Mouse (Mus musculus) cortical plate, adult 2 months (tissue): ENCODE data around the gene Cbx1.

Experiments used
- CTCF ChIP-seq: fragments of 200-500 bp; IDR thresholded peaks from 2 replicates; pipeline ENCODE4 v1.5.1; 2011; ENCODE audit warnings: mild to moderate bottlenecking, control low read depth, low read length; ENCODE audit not compliant: insufficient read depth; ENCODE audit errors: extremely low read depth
- POLR2A ChIP-seq: fragments of 200-500 bp; IDR thresholded peaks from 2 replicates; pipeline ENCODE4 v1.6.1; 2011; ENCODE audit warnings: mild to moderate bottlenecking, low read length, control low read depth; ENCODE audit not compliant: insufficient read depth; ENCODE audit errors: extremely low read depth

GRCm38 (mm10) chr11:96772413-96772812 is 16.5 kb upstream of the Cbx1 start:
- no peak for TF ChIP-seq CTCF
- TF ChIP-seq POLR2A, result no peak
